Mouse (Mus musculus) lung, adult 2 months (tissue): Measurements from ENCODE around the gene Vegfb.
"Not testable (repeated sequence)": the region's sequence is repeated elsewhere in the genome, so short reads cannot be mapped to it uniquely, and the experiment has no call there.

Source experiments
- CTCF ChIP-seq: fragments of 200-500 bp; IDR thresholded peaks from 2 replicates; pipeline ENCODE4 v1.5.1; 2011; ENCODE audit warnings: mild to moderate bottlenecking, low read length, control low read depth; ENCODE audit not compliant: insufficient read depth
- POLR2A ChIP-seq: fragments of 200-500 bp; IDR thresholded peaks from 2 replicates; pipeline ENCODE4 v1.6.1; 2011; ENCODE audit warnings: low read depth, mild to moderate bottlenecking, control low read depth, low read length, borderline replicate concordance; ENCODE audit errors: extremely low read depth

- TF ChIP-seq CTCF, POLR2A: not testable (repeated sequence)
These were observed 3.7 kb upstream of the Vegfb start for GRCm38 (mm10) chr19:6991166-6991565.
